Mouse (Mus musculus): ENCODE data around the gene Slc25a3.

Gene Slc25a3

DNA sequence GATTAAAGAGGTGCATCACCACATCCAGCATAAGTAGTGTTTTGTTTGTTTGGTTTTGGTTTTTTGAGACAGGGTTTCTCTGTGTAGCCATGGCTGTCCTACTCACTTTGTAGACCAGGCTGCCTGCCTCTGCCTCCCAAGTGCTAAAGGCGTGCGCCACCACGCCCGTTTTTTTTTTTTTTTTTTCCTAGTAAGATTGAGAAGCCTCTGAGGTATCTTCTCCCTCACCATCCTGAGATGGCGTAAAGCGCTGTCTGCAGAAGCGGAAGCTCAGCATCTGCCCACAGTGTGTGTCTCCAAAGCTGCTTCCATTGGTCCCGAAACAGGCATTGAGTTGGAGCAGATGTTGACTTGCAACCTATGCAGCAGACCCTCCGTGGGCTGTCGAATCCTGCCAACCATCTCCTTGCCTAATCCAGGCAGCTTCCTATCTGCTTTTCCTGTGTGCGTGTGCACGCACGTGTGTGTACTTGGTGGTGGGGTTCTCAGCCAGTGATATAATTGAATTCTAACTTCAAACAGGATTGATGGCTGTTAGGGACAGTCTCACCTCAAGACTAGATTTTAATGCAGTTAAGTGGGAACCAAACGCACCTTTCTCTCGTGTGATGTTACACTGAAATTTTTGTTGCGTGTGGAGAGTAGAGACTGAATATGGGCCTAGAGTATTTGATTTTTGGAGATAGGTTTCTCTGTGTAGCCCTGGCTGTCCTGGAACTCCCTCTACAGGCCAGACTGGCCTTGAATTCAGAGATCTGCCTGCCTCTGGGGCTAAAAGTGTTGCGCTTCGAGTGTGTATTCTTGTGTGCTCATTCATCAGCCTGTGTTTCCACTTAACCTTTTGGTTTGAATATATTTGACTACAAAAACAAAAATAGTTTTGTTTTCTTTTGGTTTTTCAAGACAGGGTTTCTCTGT is 19.7 kb upstream of the Slc25a3 start:
- DNase-seq (ENCODE audit: extremely low spot score, low read depth, low spot score), result no peak

DNA sequence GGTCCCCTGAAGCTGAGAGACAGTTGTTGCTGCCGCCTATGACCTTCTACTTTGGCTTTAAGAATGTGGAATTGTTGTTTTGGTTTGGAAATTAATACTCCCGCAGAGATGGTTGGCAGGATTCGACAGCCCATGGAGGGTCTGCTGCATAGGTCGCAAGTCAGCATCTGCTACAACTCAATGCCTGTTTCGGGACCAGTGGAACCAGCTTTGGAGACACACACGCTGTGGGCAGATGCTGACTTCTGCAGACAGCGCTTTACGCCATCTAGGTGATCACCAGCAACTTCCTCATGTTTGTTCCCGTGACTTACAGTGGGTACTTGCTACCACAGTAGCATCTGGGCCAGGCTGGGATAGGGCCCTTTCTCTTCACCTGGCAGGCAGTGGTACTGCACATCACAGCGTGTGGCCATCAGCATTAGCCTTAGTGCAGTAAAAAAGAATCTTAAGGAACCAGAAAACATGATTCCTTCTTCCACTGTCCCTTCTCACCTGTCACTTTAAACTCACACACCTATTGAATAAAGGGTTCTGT is 18.9 kb upstream of the Slc25a3 start:
- no peak for DNase-seq (ENCODE audit: extremely low spot score, low read depth, low spot score)

DNA sequence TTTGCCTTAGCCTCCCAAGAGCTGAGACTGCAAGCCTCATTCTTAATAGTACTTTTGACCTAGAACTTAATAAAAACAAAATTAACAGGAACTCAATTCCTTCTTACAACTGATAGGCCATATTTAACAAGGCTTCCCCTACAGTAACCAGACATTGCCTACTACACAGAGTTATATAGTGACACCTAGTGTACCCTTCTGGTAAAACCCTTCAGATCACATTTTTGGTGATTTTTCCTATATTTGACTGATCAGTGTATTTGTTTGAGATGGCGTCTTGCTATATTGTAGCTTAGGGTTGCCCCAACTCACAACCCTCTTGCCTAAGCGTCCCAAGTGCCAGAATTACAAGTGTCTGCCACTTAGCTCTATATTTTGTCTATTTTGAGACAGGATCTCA is 17.7 kb upstream of the Slc25a3 start:
- peak; percentile 44 for DNase-seq (ENCODE audit: extremely low spot score, low read depth, low spot score)

DNA sequence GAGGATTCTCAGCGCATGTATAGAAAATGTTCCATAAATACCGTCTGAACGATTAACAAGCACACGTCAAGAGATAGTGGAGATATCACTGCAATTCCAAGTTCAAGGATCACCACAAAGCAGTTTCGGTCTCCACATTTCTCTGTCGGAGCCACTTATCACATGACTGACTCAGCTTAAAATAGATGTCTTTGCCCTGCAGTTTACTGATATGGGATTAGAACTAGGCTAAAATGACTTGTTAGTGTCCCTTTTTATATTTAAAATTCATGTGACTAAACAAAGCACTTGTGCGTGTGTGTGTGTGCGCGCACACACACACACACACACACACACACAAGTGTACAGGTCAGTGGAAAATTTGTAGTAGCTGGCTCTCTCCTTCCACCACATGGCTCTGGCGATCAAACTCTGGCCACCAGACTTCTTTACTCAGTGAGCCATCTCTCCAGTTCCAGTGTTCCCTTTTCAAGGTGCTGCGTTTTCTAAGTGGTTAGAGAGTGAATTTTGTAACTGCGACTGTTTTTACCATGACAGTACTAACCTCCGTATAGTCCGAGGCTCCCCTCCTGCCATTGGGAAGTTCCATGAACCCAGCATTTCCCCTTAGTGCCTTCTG is 15.4 kb upstream of the Slc25a3 start:
- no peak for DNase-seq (ENCODE audit: extremely low spot score, low read depth, low spot score)

- no peak for DNase-seq (ENCODE audit: extremely low spot score, low read depth, low spot score)
Measured at GRCm38 (mm10) chr10:91138317-91138716, 14.5 kb upstream of the Slc25a3 start.

DNA sequence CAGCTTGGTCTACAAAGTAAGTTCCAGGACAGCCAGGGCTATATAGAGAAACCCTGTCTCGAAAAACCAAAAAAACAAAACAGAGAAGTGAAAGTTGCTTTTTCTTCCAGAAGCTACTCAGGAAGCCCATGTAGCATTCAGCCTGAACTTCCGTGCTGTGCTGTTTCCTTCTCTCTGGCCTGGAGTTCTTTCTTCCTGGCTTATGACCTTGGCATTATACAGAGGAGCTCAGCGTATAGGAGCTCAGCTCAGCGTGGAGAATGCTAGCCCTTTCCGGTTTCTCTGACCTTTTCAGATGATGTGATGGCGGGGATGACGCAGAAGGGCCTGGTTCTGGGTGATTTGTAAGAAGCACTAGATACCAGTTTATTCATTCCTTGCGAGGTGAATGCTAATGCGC is 13.5 kb upstream of the Slc25a3 start:
- no peak for DNase-seq (ENCODE audit: extremely low spot score, low read depth, low spot score)

- DNase-seq (ENCODE audit: extremely low spot score, low read depth, low spot score), result no peak
Measured at GRCm38 (mm10) chr10:91135302-91135972, 11.6 kb upstream of the Slc25a3 start.

DNA sequence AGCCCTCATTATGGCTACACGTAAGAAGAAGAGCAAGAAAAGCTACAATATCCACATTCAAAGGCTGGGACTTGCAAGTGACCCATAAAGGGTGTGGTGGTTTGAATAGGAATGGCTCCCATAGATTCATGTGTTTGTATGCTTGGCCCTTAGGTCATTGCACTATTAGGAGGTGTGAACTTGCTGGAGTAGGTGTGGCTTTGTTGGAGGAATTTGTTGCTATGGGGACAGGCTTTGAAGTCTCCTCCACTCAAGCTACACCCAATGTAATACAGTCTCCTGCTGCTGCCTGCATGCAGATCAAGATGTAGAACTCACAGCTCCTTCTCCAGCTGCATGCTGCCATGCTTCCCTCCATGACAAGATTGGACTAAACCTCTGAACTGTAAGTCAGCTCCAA is 7.7 kb upstream of the Slc25a3 start:
- no peak for DNase-seq (ENCODE audit: extremely low spot score, low read depth, low spot score)

DNA sequence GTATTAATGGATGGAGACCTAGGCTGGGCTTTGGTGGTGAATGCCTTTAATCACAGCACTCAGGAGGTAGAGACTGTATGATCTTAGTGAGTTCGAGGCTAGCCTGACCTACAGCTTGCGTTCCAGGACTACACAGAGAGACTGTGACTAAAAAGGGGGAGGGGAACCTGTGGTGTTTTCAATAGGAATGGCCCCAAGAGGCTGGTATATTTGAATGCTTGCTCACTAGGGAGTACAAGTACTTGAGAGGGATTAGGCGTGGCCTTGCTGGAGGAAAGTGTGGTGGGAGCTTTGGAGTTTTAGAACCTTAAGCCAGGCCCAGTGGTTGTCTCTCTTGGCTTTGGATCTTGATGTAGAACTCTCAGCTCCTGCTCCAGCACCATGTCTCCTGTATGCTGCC is 6.9 kb upstream of the Slc25a3 start:
- DNase-seq (ENCODE audit: extremely low spot score, low read depth, low spot score), result no peak

GRCm38 (mm10) chr10:91128551-91129160 is 4.8 kb upstream of the Slc25a3 start:
- DNase-seq (ENCODE audit: extremely low spot score, low read depth, low spot score), result no peak

DNA sequence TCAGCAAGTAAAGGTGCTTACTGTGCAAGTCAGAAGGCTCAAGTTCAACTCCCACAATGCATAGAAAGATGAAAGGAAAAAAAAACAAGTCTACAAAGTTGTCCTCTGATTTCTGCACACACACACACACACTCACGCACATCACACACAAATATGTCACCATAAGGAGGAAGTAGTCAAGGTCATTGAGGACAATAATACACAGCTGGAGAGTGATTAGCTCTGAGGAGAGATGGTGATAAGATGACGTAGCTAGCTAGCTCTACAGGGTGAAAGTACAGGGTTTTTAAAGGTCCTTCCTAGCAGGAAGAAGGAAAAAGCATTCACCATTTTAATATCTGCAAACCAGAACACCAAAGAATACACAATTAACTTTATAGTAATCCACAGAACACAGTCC is 3.5 kb upstream of the Slc25a3 start:
- DNase-seq (ENCODE audit: extremely low spot score, low read depth, low spot score), result no peak

- DNase-seq (ENCODE audit: extremely low spot score, low read depth, low spot score), result no peak
Measured at GRCm38 (mm10) chr10:91126618-91127355, 2.9 kb upstream of the Slc25a3 start.

- DNase-seq (ENCODE audit: extremely low spot score, low read depth, low spot score), result no peak
Measured at GRCm38 (mm10) chr10:91123281-91123827, 505 bp downstream of the Slc25a3 start.

DNA sequence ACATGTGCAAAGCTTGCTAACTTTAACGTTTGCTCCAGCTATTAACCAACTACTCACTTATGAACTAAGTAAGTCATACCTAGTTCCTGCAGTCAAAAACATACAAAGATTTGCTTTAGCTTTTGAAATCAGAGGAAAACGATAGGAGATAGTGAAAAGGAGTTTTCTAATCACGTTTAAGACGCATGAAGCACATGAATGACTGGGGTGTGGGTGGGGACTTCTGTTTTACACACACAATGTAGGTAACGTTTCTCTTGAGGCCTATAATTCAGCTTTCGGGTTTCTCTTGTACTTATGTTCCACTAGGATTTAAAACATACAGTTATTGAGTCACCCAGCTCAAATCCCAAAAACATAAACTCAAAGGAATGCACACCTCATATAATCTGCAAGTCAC is 1.2 kb downstream of the Slc25a3 start:
- no peak for DNase-seq (ENCODE audit: extremely low spot score, low read depth, low spot score)

GRCm38 (mm10) chr10:91116958-91117357 is 6.9 kb downstream of the Slc25a3 start:
- DNase-seq (ENCODE audit: extremely low spot score, low read depth, low spot score), result no peak

DNA sequence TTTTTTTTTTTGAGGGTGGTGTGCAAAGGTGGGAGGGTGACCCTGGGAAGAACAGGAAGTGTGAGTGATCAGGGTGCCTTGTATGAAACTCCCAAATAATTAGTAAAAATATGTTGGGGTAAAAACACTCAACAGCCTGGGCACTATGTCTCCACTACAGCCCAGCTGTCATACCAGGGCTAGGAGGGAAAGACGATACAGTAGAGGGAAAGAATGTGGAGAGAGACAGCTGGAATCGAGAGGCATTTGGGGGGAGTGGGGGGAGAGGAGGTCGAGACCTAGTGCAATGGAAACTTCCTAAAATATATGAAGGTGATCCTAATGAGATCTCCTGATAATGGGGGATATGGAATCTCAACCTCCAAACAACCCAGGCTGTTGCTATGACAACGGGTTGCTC is 14.0 kb downstream of the Slc25a3 start:
- no peak for DNase-seq (ENCODE audit: extremely low spot score, low read depth, low spot score)

DNA sequence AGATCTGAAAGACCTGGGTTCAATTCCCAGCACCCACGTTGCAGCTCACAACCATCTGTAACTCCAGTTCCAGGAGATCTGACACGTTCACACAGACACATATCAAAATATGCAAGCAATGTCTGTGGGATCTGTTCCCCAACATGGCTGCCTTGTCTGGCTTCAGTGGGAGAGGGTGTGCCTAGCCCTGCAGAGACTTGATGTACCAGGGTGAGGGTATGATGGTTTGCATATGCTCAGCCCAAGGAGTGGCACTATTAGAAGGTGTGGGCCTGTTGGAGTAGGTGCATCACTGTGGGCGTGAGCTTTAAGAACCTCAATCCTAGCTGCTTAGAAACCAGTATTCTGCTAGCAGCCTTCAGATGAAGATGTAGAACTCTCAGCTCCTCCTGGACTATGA is 17.9 kb downstream of the Slc25a3 start:
- DNase-seq (ENCODE audit: extremely low spot score, low read depth, low spot score), result no peak

DNA sequence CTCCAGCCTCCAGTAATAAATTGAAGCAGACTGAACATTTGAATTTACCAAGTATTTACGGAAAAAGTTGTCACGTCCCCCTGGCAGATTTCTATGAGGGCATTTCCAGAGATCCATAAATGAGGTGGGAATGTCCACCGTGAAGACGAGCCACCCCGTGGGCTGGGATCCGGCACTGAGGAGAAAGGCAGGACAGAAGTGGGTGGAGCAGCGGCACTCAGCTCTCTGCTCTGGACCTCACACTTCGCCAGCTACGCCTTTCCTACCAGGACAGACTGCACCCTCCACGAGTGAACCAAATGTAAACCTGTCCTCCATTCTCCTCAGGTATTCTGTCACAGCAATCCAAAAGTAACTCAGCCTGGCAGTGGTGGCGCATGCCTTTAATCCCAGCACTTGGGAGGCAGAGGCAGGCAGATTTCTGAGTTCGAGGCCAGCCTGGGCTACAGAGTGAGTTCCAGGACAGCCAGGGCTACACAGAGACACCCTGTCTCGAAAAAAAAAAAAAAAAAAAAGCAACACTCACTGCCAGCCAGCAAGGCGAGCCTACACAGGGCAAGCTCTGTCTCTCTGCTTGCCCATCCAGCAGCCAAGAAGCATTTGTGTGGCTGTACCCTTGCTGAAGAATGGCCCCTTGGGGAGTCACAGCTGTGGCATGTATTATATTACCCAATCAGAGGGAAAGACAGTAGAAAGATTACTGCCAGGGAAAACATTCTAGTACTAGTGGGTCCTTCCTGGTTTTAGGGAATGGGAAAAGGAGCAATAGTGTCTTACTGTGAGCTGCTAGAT is 20.9 kb downstream of the Slc25a3 start:
- DNase-seq (ENCODE audit: extremely low spot score, low read depth, low spot score), result no peak

GRCm38 (mm10) chr10:91101936-91102335 is 21.9 kb downstream of the Slc25a3 start:
- no peak for DNase-seq (ENCODE audit: extremely low spot score, low read depth, low spot score)

All from hindlimb bud, embryonic 11.5 days (tissue).